Mouse (Mus musculus): Measurements from ENCODE around the gene Lrrc56. TPM values are rescaled to one million over a fixed set of nuclear protein-coding genes. Genes with fewer than 3 reads are reported as not detected.

Lrrc56 gene
- polyA plus RNA-seq, 1 experiment from 2014 or later, result 8.8 TPM

- H3K27ac ChIP-seq (ENCODE audit: low read depth, low read length), result no peak overlapping the region
- peak; percentile 71 for DNase-seq (ENCODE audit: low spot score, missing footprints)
Measured at GRCm38 (mm10) chr7:141196619-141197282, 2.8 kb downstream of the Lrrc56 start.

GRCm38 (mm10) chr7:141198121-141198520 is 4.2 kb downstream of the Lrrc56 start:
- WGBS, result 92% methylated on average over 4 of the region's 4 CpGs
- Histone ChIP-seq H3K27me3 (ENCODE audit: control insufficient read depth, insufficient read depth, low read length) (no peaks in the 10 kb centered on the region), H3K4me3 (ENCODE audit: low read depth, low read length) (no peak overlapping the region), H3K9ac (ENCODE audit: low read length) (no peak overlapping the region), H3K9me3 (ENCODE audit: control insufficient read depth, low read length) (no peaks in the 10 kb centered on the region), H3K27ac (ENCODE audit: low read depth, low read length) (no peak overlapping the region), H3K4me1 (ENCODE audit: control insufficient read depth, insufficient read depth, low read length) (peaks cover 4% of the 10 kb centered on the region), H3K36me3 (ENCODE audit: control insufficient read depth, insufficient read depth, low read length) (no peaks in the 10 kb centered on the region), H3K4me2 (no peak overlapping the region)
- ATAC-seq (ENCODE audit: low FRiP score) (no peak), DNase-seq (ENCODE audit: low spot score, missing footprints) (peak; percentile 21)

More at GRCm38 (mm10) chr7:141196619-141197282, 2.8 kb downstream of the Lrrc56 start:
- 89% methylated on average over 8 of the region's 8 CpGs for WGBS
- ATAC-seq (ENCODE audit: low FRiP score), result no peak
- Histone ChIP-seq H3K27me3 (ENCODE audit: control insufficient read depth, insufficient read depth, low read length) (no peaks in the 10 kb centered on the region), H3K4me1 (ENCODE audit: control insufficient read depth, insufficient read depth, low read length) (peaks cover 10% of the 10 kb centered on the region), H3K36me3 (ENCODE audit: control insufficient read depth, insufficient read depth, low read length) (no peaks in the 10 kb centered on the region; the same call in 1 of the 2 replicates), H3K9me3 (ENCODE audit: control insufficient read depth, low read length) (no peaks in the 10 kb centered on the region), H3K4me2 (no peak overlapping the region), H3K4me3 (ENCODE audit: low read depth, low read length) (no peak overlapping the region), H3K9ac (ENCODE audit: low read length) (no peak overlapping the region)

GRCm38 (mm10) chr7:141204546-141204945 is 10.6 kb downstream of the Lrrc56 start:
- Histone ChIP-seq H3K4me1 (ENCODE audit: control insufficient read depth, insufficient read depth, low read length) (no peaks in the 10 kb centered on the region), H3K4me3 (ENCODE audit: low read depth, low read length) (no peak overlapping the region), H3K27me3 (ENCODE audit: control insufficient read depth, insufficient read depth, low read length) (no peaks in the 10 kb centered on the region), H3K9me3 (ENCODE audit: control insufficient read depth, low read length) (no peaks in the 10 kb centered on the region), H3K27ac (ENCODE audit: low read depth, low read length) (no peak overlapping the region), H3K4me2 (no peak overlapping the region), H3K36me3 (ENCODE audit: control insufficient read depth, insufficient read depth, low read length) (no peaks in the 10 kb centered on the region), H3K9ac (ENCODE audit: low read length) (no peak overlapping the region)
- 72% methylated on average over 3 of the region's 3 CpGs for WGBS
- ATAC-seq (ENCODE audit: low FRiP score) (no peak), DNase-seq (ENCODE audit: low spot score, missing footprints) (no peak)

GRCm38 (mm10) chr7:141205504-141205903 is 11.5 kb downstream of the Lrrc56 start:
- no peaks in the 10 kb centered on the region for H3K9me3 ChIP-seq (ENCODE audit: control insufficient read depth, low read length)
- 90% methylated on average over 5 of the region's 5 CpGs for WGBS
- DNase-seq (ENCODE audit: low spot score, missing footprints) (no peak), ATAC-seq (ENCODE audit: low FRiP score) (no peak)
- H3K4me1 ChIP-seq (ENCODE audit: control insufficient read depth, insufficient read depth, low read length), result no peaks in the 10 kb centered on the region
- no peak overlapping the region for H3K4me3 ChIP-seq (ENCODE audit: low read depth, low read length)
- H3K9ac ChIP-seq (ENCODE audit: low read length), result no peak overlapping the region
- H3K4me2 ChIP-seq, result no peak overlapping the region
- H3K27ac ChIP-seq (ENCODE audit: low read depth, low read length), result no peak overlapping the region
- H3K27me3 ChIP-seq (ENCODE audit: control insufficient read depth, insufficient read depth, low read length), result no peaks in the 10 kb centered on the region
- no peaks in the 10 kb centered on the region for H3K36me3 ChIP-seq (ENCODE audit: control insufficient read depth, insufficient read depth, low read length)

GRCm38 (mm10) chr7:141206182-141206937 is 12.4 kb downstream of the Lrrc56 start:
- H3K4me2 ChIP-seq, result no peak overlapping the region
- no peak overlapping the region for H3K4me3 ChIP-seq (ENCODE audit: low read depth, low read length)
- no peaks in the 10 kb centered on the region for H3K4me1 ChIP-seq (ENCODE audit: control insufficient read depth, insufficient read depth, low read length)
- whole genome bisulfite sequencing, result 89% methylated on average over 18 of the region's 18 CpGs
- H3K27me3 ChIP-seq (ENCODE audit: control insufficient read depth, insufficient read depth, low read length), result no peaks in the 10 kb centered on the region
- H3K9me3 ChIP-seq (ENCODE audit: control insufficient read depth, low read length), result no peaks in the 10 kb centered on the region
- no peak for DNase-seq (ENCODE audit: low spot score, missing footprints)
- no peaks in the 10 kb centered on the region for H3K36me3 ChIP-seq (ENCODE audit: control insufficient read depth, insufficient read depth, low read length)
- H3K27ac ChIP-seq (ENCODE audit: low read depth, low read length), result no peak overlapping the region
- no peak for ATAC-seq (ENCODE audit: low FRiP score)
- no peak overlapping the region for H3K9ac ChIP-seq (ENCODE audit: low read length)

GRCm38 (mm10) chr7:141209526-141209925 is 15.6 kb downstream of the Lrrc56 start:
- no peaks in the 10 kb centered on the region for H3K36me3 ChIP-seq (ENCODE audit: control insufficient read depth, insufficient read depth, low read length)
- no peak overlapping the region for H3K4me2 ChIP-seq
- H3K4me1 ChIP-seq (ENCODE audit: control insufficient read depth, insufficient read depth, low read length), result no peaks in the 10 kb centered on the region
- no peak overlapping the region for H3K9ac ChIP-seq (ENCODE audit: low read length)
- no peak overlapping the region for H3K27ac ChIP-seq (ENCODE audit: low read depth, low read length)
- H3K4me3 ChIP-seq (ENCODE audit: low read depth, low read length), result no peak overlapping the region
- no peak for ATAC-seq (ENCODE audit: low FRiP score)
- H3K27me3 ChIP-seq (ENCODE audit: control insufficient read depth, insufficient read depth, low read length), result no peaks in the 10 kb centered on the region
- 66% methylated on average over 3 of the region's 3 CpGs for WGBS
- no peak for DNase-seq (ENCODE audit: low spot score, missing footprints)
- no peaks in the 10 kb centered on the region for H3K9me3 ChIP-seq (ENCODE audit: control insufficient read depth, low read length)

- H3K4me1 ChIP-seq (ENCODE audit: control insufficient read depth, insufficient read depth, low read length), result peaks cover 5% of the 10 kb centered on the region
- no peaks in the 10 kb centered on the region for H3K9me3 ChIP-seq (ENCODE audit: control insufficient read depth, low read length)
- H3K4me2 ChIP-seq, result no peak overlapping the region
- DNase-seq (ENCODE audit: low spot score, missing footprints), result peak; percentile 57
- H3K9ac ChIP-seq (ENCODE audit: low read length), result no peak overlapping the region
- WGBS, result 85% methylated on average over 12 of the region's 12 CpGs
- no peak overlapping the region for H3K27ac ChIP-seq (ENCODE audit: low read depth, low read length)
- no peak for ATAC-seq (ENCODE audit: low FRiP score)
- no peaks in the 10 kb centered on the region for H3K36me3 ChIP-seq (ENCODE audit: control insufficient read depth, insufficient read depth, low read length)
- no peaks in the 10 kb centered on the region for H3K27me3 ChIP-seq (ENCODE audit: control insufficient read depth, insufficient read depth, low read length)
- H3K4me3 ChIP-seq (ENCODE audit: low read depth, low read length), result no peak overlapping the region
Measured at GRCm38 (mm10) chr7:141210137-141210536, 16.2 kb downstream of the Lrrc56 start.

GRCm38 (mm10) chr7:141210606-141211131 is 16.7 kb downstream of the Lrrc56 start:
- DNase-seq (ENCODE audit: low spot score, missing footprints) (peak; percentile 53), ATAC-seq (ENCODE audit: low FRiP score) (no peak)
- Histone ChIP-seq H3K9ac (ENCODE audit: low read length) (no peak overlapping the region), H3K4me2 (no peak overlapping the region), H3K27ac (ENCODE audit: low read depth, low read length) (no peak overlapping the region), H3K4me3 (ENCODE audit: low read depth, low read length) (no peak overlapping the region), H3K4me1 (ENCODE audit: control insufficient read depth, insufficient read depth, low read length) (peaks cover 5% of the 10 kb centered on the region), H3K9me3 (ENCODE audit: control insufficient read depth, low read length) (no peaks in the 10 kb centered on the region), H3K27me3 (ENCODE audit: control insufficient read depth, insufficient read depth, low read length) (no peaks in the 10 kb centered on the region), H3K36me3 (ENCODE audit: control insufficient read depth, insufficient read depth, low read length) (no peaks in the 10 kb centered on the region)
- WGBS, result 94% methylated on average over 14 of the region's 14 CpGs

- WGBS, result 85% methylated on average over 3 of the region's 3 CpGs
- Histone ChIP-seq H3K4me3 (ENCODE audit: low read depth, low read length) (no peak overlapping the region), H3K27ac (ENCODE audit: low read depth, low read length) (no peak overlapping the region), H3K4me1 (ENCODE audit: control insufficient read depth, insufficient read depth, low read length) (peaks cover 13% of the 10 kb centered on the region), H3K9me3 (ENCODE audit: control insufficient read depth, low read length) (no peaks in the 10 kb centered on the region), H3K9ac (ENCODE audit: low read length) (no peak overlapping the region), H3K36me3 (ENCODE audit: control insufficient read depth, insufficient read depth, low read length) (no peaks in the 10 kb centered on the region), H3K4me2 (no peak overlapping the region), H3K27me3 (ENCODE audit: control insufficient read depth, insufficient read depth, low read length) (no peaks in the 10 kb centered on the region)
- ATAC-seq (ENCODE audit: low FRiP score) (no peak), DNase-seq (ENCODE audit: low spot score, missing footprints) (peak; percentile 57)
Measured at GRCm38 (mm10) chr7:141213133-141213532, 19.2 kb downstream of the Lrrc56 start.

Measured in midbrain, embryonic 11.5 days (tissue).